Mouse (Mus musculus) left cerebral cortex, adult 9 months (tissue): Measurements from ENCODE around the gene Selenoh.

Source experiments
- DNase-seq, 2 experiments: peaks; one replicate each; pipeline ENCODE4 v3.0.0; 2022; ENCODE audit warnings: low spot score in 2 of 2

Gene Selenoh

GRCm38 (mm10) chr2:84670569-84670933 is at the start of gene Selenoh:
TSS of gene Selenoh (minus strand) at chr2:84670770.
- peak; percentile 69 to 90 for DNase-seq

- DNase-seq, result no peak
These were observed 46.8 kb upstream of the Selenoh start for GRCm38 (mm10) chr2:84717357-84717756.

GRCm38 (mm10) chr2:84716423-84717355 is 46.1 kb upstream of the Selenoh start:
- no peak for DNase-seq

- peak; percentile 72 to 95 for DNase-seq
These were observed 45.2 kb upstream of the Selenoh start for GRCm38 (mm10) chr2:84715562-84716361.

DNA sequence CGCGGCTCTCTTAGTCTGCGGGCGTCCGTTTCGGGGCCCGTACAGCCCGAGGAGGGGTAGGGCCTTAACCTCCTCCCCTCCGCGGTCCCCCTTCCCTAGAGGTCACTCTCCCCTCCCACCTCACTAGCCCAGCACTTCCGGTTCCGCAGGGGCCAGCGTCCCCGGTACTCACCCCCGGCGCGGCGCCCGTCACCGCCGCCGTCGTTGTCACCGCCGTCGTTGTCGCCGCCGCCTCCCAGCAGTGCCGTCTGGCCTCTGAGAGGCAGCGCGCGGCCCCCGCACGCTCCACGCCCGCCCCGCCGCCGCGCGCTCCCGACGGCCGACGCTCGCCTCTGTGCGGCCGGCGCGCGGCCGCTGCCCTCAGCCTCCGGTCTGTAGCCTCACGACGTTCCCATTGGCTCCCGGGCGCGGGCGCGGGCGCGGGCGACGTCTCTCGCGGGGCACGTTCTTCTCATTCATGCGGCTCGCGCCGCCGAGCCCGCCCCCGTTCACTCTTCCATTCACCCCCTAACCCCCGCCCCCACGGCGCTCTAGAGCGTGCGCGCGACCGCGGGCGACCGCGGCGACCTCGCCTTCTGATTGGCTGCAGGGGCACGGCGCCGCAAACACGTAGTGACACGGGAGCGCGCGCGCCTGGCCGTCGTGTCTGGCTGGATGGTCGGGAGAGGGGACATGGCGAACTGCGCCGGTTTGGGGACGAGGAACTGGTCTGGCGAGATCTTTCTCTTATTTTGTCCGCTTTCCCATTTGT is 44.4 kb upstream of the Selenoh start, which contains the start of gene Zdhhc5:
Zdhhc5 (minus strand) TSS at position 370 of the 751 bp plus-strand sequence.
- DNase-seq, result peak; percentile 94 to 98

- no peak for DNase-seq
These were observed 43.8 kb upstream of the Selenoh start for GRCm38 (mm10) chr2:84714422-84714810.

DNA sequence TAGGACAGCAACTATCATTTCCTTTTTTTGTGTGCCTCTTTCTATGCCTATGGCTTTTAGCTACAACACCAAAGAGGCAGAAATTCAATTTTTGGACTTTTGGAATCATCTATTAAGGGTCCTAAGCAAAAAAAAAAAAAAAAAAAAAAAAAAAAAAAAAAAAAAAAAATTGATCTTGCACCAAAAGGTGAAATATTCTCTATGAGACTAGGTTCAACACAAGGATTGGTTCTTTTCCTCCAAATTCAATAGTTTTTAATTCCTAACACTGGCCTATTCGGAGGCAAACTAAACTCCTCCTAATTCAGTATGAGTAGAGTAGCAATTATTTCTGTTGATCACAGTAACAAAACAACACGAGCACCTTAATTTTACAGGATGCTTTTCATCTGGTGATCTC is 41.3 kb upstream of the Selenoh start:
- DNase-seq, result no peak

DNA sequence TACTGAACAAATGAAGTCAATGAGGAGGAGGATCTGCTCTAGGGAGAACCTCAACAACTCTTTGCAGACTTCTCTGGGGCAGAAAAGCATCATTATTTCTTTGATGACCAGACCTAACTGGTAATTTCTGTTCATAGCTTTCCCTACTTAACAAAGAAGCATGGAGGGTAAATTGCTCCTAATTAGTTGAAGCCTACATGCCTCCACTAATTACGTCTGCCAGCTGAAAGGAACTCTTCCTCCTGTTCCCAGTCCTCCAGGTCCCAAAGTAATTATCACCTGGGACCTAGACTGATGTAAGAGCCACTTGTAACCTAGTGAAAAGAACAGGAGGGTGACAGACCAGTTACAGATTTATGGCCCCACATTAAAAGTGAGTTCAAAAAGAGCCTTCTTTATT is 37.0 kb upstream of the Selenoh start:
- no peak for DNase-seq

DNA sequence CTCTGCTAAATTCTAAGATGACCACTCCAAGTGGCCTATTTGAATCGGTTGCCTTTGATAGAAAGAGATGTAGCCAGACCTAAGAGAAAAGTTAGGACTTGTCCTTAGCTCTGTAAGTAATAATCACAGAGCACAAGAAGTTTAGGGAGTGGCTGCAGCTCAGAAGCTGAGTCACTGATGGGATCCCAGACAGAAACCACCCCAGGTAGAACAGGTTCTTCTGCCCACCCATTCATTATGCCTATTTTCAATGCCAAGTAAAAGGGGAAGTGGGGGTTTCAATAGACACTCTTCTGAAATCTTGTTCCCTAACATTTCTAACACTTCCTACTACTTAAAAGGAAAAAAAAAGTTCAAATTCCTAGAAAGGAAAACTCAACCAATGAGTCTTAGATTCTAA is 34.7 kb upstream of the Selenoh start:
- no peak for DNase-seq

DNA sequence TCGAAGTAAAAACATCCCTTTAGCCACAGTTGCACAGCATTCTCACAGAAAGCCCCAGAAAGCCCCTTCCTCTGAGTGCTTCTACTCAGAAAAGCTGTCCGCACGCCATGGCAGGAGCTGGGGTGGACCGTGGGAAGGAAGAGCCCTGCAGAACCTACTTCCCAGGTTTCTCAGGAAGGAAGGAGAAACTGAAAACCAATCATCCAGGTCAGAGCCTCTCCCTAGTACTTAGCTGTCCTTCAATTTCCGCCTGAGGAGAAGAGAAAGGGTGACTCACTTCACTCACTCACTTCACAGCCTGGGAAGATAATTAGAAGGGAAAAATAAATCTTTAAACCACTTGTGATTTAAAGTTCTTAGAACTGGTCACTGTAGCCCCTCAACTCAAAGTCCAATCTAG is 33.8 kb upstream of the Selenoh start:
- no peak for DNase-seq

DNA sequence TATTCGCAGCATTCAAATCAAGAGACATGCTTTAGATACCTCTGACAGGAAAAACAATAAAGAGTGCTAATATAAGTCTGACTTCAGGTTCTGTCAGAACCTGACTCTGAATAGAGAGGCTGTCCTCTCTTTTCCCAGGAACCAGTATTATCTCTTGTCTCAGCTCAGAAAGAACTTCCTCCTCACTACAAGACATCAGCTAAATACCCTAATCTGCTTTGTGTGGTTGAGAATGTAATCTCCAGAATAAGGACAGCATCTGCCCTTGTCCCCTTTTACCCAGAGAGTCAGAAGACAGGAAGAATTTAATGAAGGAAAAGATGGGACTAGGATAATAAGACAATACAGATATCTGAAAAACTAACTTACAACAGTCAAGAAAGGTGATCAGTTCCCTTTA is 32.9 kb upstream of the Selenoh start:
- DNase-seq, result no peak

DNA sequence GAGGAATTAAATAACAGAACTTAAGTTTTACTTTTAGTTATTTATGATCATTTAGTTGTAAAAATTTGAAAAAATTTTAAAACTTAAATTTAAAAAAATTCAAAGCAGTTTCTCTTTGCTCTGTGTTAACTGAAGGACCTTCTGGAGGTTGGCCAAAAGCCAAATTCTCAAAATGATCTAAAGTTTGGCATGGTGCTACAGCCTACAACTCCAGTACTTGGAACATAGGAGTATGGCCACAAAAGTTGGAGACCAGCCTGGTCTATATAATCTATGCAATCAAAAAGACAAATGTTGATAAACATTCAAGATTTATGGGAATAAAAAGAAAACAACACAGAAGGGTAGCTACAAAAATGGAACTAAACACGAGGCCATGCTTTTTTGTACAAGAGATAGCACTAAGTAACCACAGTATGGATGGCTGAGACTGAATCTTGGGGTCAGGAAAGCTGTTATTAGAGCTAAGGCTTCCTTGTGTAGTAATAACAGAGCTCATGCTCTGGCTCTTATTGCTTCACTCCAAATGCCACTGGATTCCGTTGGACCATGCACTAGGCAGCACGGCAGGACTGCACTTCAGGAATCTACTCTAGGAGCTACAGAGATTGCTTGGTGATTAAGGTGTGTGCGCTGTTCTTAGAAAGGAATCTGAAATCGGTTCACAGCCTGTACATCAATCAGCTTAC is 24.6 kb upstream of the Selenoh start:
- DNase-seq, result no peak

- no peak for DNase-seq
These were observed 19.5 kb upstream of the Selenoh start for GRCm38 (mm10) chr2:84690050-84690449.

- no peak for DNase-seq
These were observed 17.7 kb upstream of the Selenoh start for GRCm38 (mm10) chr2:84688080-84688844.

- DNase-seq, result no peak
These were observed 12.1 kb upstream of the Selenoh start for GRCm38 (mm10) chr2:84682605-84683183.

DNA sequence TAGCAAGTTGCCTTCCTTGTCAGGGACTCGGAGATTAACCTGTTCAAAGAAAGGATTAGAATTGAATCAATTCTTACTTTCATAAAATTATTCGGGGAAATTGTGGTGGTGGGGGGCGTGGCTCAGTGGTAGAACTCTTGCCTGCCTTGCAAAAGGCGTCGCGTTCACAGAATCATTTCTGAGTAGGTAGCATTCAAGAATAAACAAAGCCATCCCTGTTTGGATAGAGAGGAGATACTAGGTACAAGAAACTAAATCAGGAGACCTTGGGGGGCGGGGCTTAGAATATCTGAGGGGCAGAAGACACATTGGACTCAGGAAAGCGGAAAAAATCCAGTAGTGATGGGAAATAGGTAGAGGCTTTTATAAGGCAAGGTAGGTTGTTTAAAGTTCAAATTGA is 8.4 kb upstream of the Selenoh start, which contains the start of gene Tmx2:
Tmx2 (minus strand) TSS at position 125 of the 400 bp plus-strand sequence.
- DNase-seq, result no peak

DNA sequence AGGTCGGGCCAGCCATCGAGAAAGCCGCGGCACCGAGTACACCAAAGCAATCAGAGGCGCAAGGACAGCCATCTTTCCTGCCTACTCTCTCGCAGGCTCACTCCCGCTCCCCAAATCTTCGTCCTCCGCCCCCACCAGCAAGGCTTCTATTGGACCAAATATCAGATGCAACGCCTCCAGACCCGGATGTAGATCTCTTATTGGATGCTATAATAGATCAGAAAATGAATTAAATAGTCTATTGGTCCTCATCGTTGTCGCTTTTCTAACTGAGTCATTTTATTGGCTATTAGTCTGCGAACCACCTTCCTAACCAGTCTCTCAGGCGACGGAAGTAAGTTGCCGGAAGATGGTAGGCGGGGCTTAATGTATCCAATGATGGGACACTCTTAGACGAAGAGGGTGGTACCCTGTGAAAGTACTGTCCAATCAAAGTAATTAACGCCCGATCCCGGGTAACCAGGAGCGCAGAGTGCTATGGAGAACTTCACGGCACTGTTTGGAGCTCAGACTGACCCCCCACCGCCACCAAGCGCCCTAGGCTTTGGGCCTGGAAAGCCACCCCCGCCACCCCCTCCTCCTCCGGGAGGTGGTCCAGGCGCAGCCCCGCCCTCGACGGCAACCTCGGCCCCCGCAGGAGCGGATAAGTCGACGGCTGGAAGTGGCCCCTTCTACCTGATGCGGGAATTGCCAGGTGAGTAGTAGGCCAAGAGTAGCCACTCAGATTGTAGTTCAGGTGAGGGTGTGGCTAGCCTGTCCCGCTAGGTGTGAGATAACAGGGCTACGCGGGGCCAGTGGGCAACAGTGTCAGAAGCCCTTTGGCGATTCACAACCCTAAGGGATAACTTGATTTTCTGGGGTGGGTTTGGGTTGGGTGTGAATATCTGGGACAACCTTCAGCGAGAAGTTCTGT is 7.7 kb upstream of the Selenoh start, which contains the start of the genes Gm28635 and Med19:
Gm28635 (minus strand) TSS at position 74 of the 913 bp plus-strand sequence.
Med19 (plus strand) TSS at position 435 of the 913 bp plus-strand sequence.
- DNase-seq, result peak; percentile 97 to 99

DNA sequence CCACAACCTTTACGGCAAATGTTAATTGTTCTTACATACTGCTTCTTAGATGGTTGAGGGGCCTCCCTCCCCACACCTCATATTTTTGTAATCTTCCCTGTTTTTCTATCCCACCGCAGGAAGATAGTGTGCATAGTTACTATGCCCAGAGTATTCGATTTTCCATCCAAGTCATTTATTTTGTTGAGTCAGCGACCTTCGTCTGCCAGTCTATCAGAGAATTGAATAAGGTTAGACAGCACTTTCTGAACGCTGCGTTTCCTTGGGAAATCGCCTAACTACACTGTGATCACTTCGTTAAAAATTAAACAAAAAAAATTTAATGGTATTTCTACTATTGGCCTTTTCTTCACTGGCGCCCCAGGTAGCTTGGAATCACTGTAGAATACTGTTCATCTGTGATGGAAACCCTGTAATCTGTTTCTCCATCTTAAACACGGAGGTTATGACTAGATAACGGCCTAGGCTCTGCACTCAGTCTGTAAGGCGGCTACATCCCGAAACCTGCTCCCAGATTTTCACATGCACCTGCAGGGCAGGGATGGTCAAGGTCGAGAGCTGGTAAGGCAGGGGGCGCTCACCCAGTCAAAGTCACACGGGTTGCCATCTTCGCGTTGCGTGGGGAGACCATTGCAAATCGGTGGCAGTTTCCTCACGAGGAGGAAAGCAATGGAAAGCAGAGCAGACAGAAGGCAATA is 6.8 kb upstream of the Selenoh start:
- no peak for DNase-seq
